Mouse (Mus musculus) hematopoietic stem cell, adult 5-6 weeks (primary cell): ENCODE results near the gene Gjd3. TPM values are rescaled to one million over a fixed set of nuclear protein-coding genes. Genes with fewer than 3 reads are reported as not detected.

ENCODE experiments used
- total RNA-seq: library from RNA; stranded (forward); fragments of 172-1452, 232-1000 nt; gene quantifications from 2 replicates; pipeline ENCODE4 v1.2.3, GENCODE M21; 2017

Gene Gjd3
- total RNA-seq, 1 experiment from 2014 or later = not detected

Other genes starting within 250 kb of the Gjd3 start
- gene Thra, start 242.4 kb downstream of the Gjd3 start, total RNA-seq = 25.3 and 36.8 TPM in 2 replicates
- 0.81 and 1.8 TPM in 2 replicates for gene Nr1d1, start 207.7 kb downstream of the Gjd3 start, total RNA-seq
- gene Msl1, start 187.5 kb downstream of the Gjd3 start, total RNA-seq = 81.7 and 82.7 TPM in 2 replicates
- 22.8 and 34.9 TPM in 2 replicates for gene Casc3, start 178.1 kb downstream of the Gjd3 start, total RNA-seq
- gene Rapgefl1, start 146.2 kb downstream of the Gjd3 start, total RNA-seq = 0.40 and 0.75 TPM in 2 replicates
- gene Wipf2, start 119.4 kb downstream of the Gjd3 start, total RNA-seq = 6.4 and 6.7 TPM in 2 replicates
- gene Cdc6, start 75.2 kb downstream of the Gjd3 start, total RNA-seq = 27.3 and 30.6 TPM in 2 replicates
- 5.2 and 6.5 TPM in 2 replicates for gene Rara, start 55.2 kb downstream of the Gjd3 start, total RNA-seq
- 503 and 531 TPM in 2 replicates for gene Top2a, start 41.2 kb upstream of the Gjd3 start, total RNA-seq
- 149 and 168 TPM in 2 replicates for gene Igfbp4, start 58.2 kb upstream of the Gjd3 start, total RNA-seq
- 0.13 TPM in 1 of 2 replicates, not detected in the other for gene Tns4, start 106.3 kb upstream of the Gjd3 start, total RNA-seq
- gene Ccr7, start 172.1 kb upstream of the Gjd3 start, total RNA-seq = 1.2 and 2.8 TPM in 2 replicates
- gene Smarce1, start 248.0 kb upstream of the Gjd3 start, total RNA-seq = 298 and 368 TPM in 2 replicates